Mouse (Mus musculus): Measurements from ENCODE around the gene Tfcp2l1.

DNA sequence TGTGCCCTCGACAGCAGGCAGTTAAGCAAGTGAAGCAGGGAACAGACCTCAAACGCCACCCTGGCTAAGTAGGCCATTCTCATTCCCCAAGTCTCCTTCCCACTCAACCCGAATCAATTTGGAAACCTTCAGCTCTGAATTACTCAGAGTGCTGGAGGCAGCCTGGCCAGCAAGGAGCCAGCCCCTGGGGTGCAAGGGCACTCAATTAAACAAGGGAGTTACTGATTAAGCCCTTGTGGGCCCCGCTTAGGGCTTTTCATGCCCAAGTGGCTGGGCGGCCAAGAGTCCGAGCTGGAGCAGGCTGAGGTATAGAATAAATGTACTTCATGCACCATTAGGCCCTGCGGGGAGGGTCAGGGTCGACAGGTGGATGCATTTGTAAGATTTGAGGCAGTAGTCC, 44.5 kb downstream of the Tfcp2l1 start:
- TF ChIP-seq CTCF (IDR thresholded peaks at IDR 0.05; ENCODE audit: borderline replicate concordance, extremely low read depth, insufficient read depth, insufficient read length) = no peak
- no peak for TF ChIP-seq POLR2A (IDR thresholded peaks at IDR 0.05; ENCODE audit: borderline replicate concordance, extremely low read depth, insufficient read depth, insufficient read length, poor library complexity, severe bottlenecking)

All from brain, embryonic 14.5 days (tissue).